In genomic region chr5:35958681-35959080, GRCm38 (mm10) we compare ENCODE assay signal across 13 mouse cellular contexts.
DNase-seq lines count a peak whose midpoint lies in the region; ATAC-seq and TF ChIP-seq lines count a peak whose summit lies in the region.
"Had no signal": no experiment of that assay in that cellular context is flagged by ENCODE, and none has a peak within 500 bp of the region (broad histone marks: within the 10 kb centered on the region; RNA-seq: fewer than 3 reads in every experiment).

No protein-coding gene starts in this region.

- intact Hi-C loops in heart, adult 2 months (cut with DNase I): no loop called here

- no peaks in the 10 kb centered on the region for H3K79me2 ChIP-seq in heart, adult 2 months (replicated peaks; ENCODE audit: control insufficient read depth, insufficient read depth, low read length)

- DNase-seq in heart, adult 2 months: no peak
- no peak for DNase-seq in heart, embryonic 10.5 days (ENCODE audit: low spot score)
- no peak for DNase-seq in liver, embryonic 14.5 days (ENCODE audit: low read depth in 3 of 3, low spot score in 3 of 3)
- DNase-seq in liver, embryonic 11.5 days (ENCODE audit: low spot score): no peak
- DNase-seq in A20 (ENCODE audit: low read depth, low spot score): peak; percentile 34
- DNase-seq in brain, embryonic 14.5 days (ENCODE audit: low read depth): no peak
- no peak for DNase-seq in layer of hippocampus, adult 8-10 months (ENCODE audit: low spot score in 2 of 2)
- no peak for DNase-seq in cerebellum, adult 8-10 months
- DNase-seq: cerebellum, adult 11 months; heart, adult 18-20 months had no signal

- H3K27ac ChIP-seq in heart, adult 2 months: no peak overlapping the region
- no peak overlapping the region for H3K27ac ChIP-seq in heart, embryonic 10.5 days
- H3K27ac ChIP-seq in liver, embryonic 14.5 days: no peak overlapping the region
- H3K27ac ChIP-seq in liver, embryonic 11.5 days (ENCODE audit: low read depth, low read length): no peak overlapping the region
- H3K27ac ChIP-seq: limb, embryonic 15.5 days had no signal

- no peaks in the 10 kb centered on the region for H3K9me3 ChIP-seq in heart, embryonic 10.5 days
- H3K9me3 ChIP-seq in liver, embryonic 14.5 days (ENCODE audit: control insufficient read depth, low read length): no peaks in the 10 kb centered on the region
- H3K9me3 ChIP-seq in liver, embryonic 11.5 days (ENCODE audit: control insufficient read depth, low read length): no peaks in the 10 kb centered on the region
- H3K9me3 ChIP-seq: hindbrain, embryonic 13.5 days; limb, embryonic 15.5 days had no signal

- H3K36me3 ChIP-seq in heart, adult 2 months (ENCODE audit: control insufficient read depth, insufficient read depth, low read length): no peaks in the 10 kb centered on the region; the same call in 1 of the 2 replicates
- H3K36me3 ChIP-seq in heart, embryonic 10.5 days: peaks cover 78% of the 10 kb centered on the region
- H3K36me3 ChIP-seq in liver, embryonic 14.5 days (replicated peaks; ENCODE audit: control insufficient read depth, insufficient read depth, low read depth): no peaks in the 10 kb centered on the region
- peaks cover 2% of the 10 kb centered on the region; the same call in 1 of the 2 replicates for H3K36me3 ChIP-seq in liver, embryonic 11.5 days (ENCODE audit: control insufficient read depth, insufficient read depth, low read length)

- no peak overlapping the region for H3K9ac ChIP-seq in heart, adult 2 months (ENCODE audit: low read depth, low read length)
- no peak overlapping the region for H3K9ac ChIP-seq in liver, embryonic 14.5 days (replicated peaks)
- no peak overlapping the region for H3K9ac ChIP-seq in liver, embryonic 11.5 days (ENCODE audit: low read depth, low read length)
- H3K9ac ChIP-seq: hindbrain, embryonic 13.5 days; limb, embryonic 15.5 days had no signal

- no peak overlapping the region for H3K4me3 ChIP-seq in heart, adult 2 months
- no peak overlapping the region for H3K4me3 ChIP-seq in heart, embryonic 10.5 days
- H3K4me3 ChIP-seq in liver, embryonic 14.5 days (ENCODE audit: insufficient read depth in 1 of 2, low read depth in 2 of 2, low read length in 2 of 2): no peak overlapping the region
- H3K4me3 ChIP-seq in liver, embryonic 11.5 days (ENCODE audit: low read depth, low read length): no peak overlapping the region
- H3K4me3 ChIP-seq: hindbrain, embryonic 13.5 days; limb, embryonic 15.5 days had no signal

- TF ChIP-seq EP300 in heart, adult 2 months (IDR thresholded peaks at IDR 0.05; ENCODE audit: insufficient read depth, low read depth, low read length): no peak
- TF ChIP-seq EP300 in liver, embryonic 14.5 days (IDR thresholded peaks at IDR 0.05; ENCODE audit: low read depth): no peak

- WGBS in heart, adult 2 months: 75% methylated on average over 2 of the region's 2 CpGs
- 83% methylated on average over 2 of the region's 2 CpGs for WGBS in heart, embryonic 10.5 days
- WGBS in liver, embryonic 14.5 days (ENCODE audit: insufficient replicate concordance): 59% methylated on average over 2 of the region's 2 CpGs
- 78% methylated on average over 2 of the region's 2 CpGs for WGBS in liver, embryonic 11.5 days

- H3K4me2 ChIP-seq in liver, embryonic 14.5 days (ENCODE audit: low read depth): no peak overlapping the region
- no peak overlapping the region for H3K4me2 ChIP-seq in liver, embryonic 11.5 days
- H3K4me2 ChIP-seq: hindbrain, embryonic 13.5 days; limb, embryonic 15.5 days had no signal

- TF ChIP-seq POLR2A in heart, adult 2 months (IDR thresholded peaks at IDR 0.05; ENCODE audit: insufficient read depth, low read depth, low read length): no peak
- TF ChIP-seq POLR2A in brain, embryonic 14.5 days (IDR thresholded peaks at IDR 0.05; ENCODE audit: borderline replicate concordance, extremely low read depth, insufficient read depth, insufficient read length, poor library complexity, severe bottlenecking): no peak

- peaks cover 1% of the 10 kb centered on the region for H3K4me1 ChIP-seq in heart, adult 2 months (ENCODE audit: control insufficient read depth, insufficient read depth, low read length)
- 0 out of 2 replicates have a peak, but pooled peaks cover 5% of the 10 kb centered on the region for H3K4me1 ChIP-seq in heart, embryonic 10.5 days
- no peaks in the 10 kb centered on the region for H3K4me1 ChIP-seq in liver, embryonic 14.5 days (replicated peaks; ENCODE audit: control insufficient read depth in 2 of 2, insufficient read depth in 2 of 2, low read length in 1 of 2)
- H3K4me1 ChIP-seq in liver, embryonic 11.5 days (replicated peaks; ENCODE audit: control insufficient read depth, insufficient read depth, low read length): no peaks in the 10 kb centered on the region

- H3K27me3 ChIP-seq in heart, adult 2 months (ENCODE audit: control insufficient read depth, insufficient read depth, low read length): no peaks in the 10 kb centered on the region
- H3K27me3 ChIP-seq in heart, embryonic 10.5 days (ENCODE audit: insufficient read depth, poor library complexity, severe bottlenecking): no peaks in the 10 kb centered on the region
- no peaks in the 10 kb centered on the region for H3K27me3 ChIP-seq in liver, embryonic 14.5 days (ENCODE audit: control insufficient read depth, insufficient read depth, low read length)
- H3K27me3 ChIP-seq in liver, embryonic 11.5 days (replicated peaks; ENCODE audit: control insufficient read depth, insufficient read depth, low read length): no peaks in the 10 kb centered on the region
- H3K27me3 ChIP-seq: hindbrain, embryonic 13.5 days; limb, embryonic 15.5 days had no signal

- no peak for ATAC-seq in liver, embryonic 14.5 days (ENCODE audit: insufficient read depth)
- ATAC-seq in liver, embryonic 11.5 days (replicated peaks; ENCODE audit: low FRiP score): no peak
- ATAC-seq: forebrain, embryonic 16.5 days had no signal

- TF ChIP-seq CTCF in heart, adult 2 months (IDR thresholded peaks at IDR 0.05): peak; percentile 44
- peak; percentile 43 for TF ChIP-seq CTCF in liver, embryonic 14.5 days (IDR thresholded peaks at IDR 0.05; ENCODE audit: low read depth)
- TF ChIP-seq CTCF in brain, embryonic 14.5 days (IDR thresholded peaks at IDR 0.05; ENCODE audit: borderline replicate concordance, extremely low read depth, insufficient read depth, insufficient read length): peak; percentile 29; the same call in 1 of the 2 replicates
